ENCODE assay signal across 13 mouse cellular contexts in genomic region chr13:69852313-69852712, GRCm38 (mm10). TPM values are rescaled to one million over a fixed set of nuclear protein-coding genes. Genes with fewer than 3 reads are reported as not detected.
DNase-seq lines count a peak whose midpoint lies in the region; ATAC-seq and TF ChIP-seq lines count a peak whose summit lies in the region.
"Had no signal": no experiment of that assay in that cellular context is flagged by ENCODE, and none has a peak within 500 bp of the region (broad histone marks: within the 10 kb centered on the region; RNA-seq: fewer than 3 reads in every experiment).

No protein-coding gene starts in this region.

- no peak for TF ChIP-seq POLR2A in MEL (IDR thresholded peaks at IDR 0.05; ENCODE audit: control insufficient read depth in 1 of 2, insufficient read depth in 1 of 2, low read depth in 1 of 2, low read length in 2 of 2, poor library complexity in 1 of 2)

- no peaks in the 10 kb centered on the region for H3K36me3 ChIP-seq in liver, embryonic 11.5 days (ENCODE audit: control insufficient read depth, insufficient read depth, low read length)
- H3K36me3 ChIP-seq in MEL (ENCODE audit: control insufficient read depth in 1 of 2, insufficient read depth in 2 of 2, low read length in 2 of 2): no peaks in the 10 kb centered on the region
- no peaks in the 10 kb centered on the region for H3K36me3 ChIP-seq in forebrain, embryonic 15.5 days
- H3K36me3 ChIP-seq: embryonic facial prominence, embryonic 12.5 days; limb, embryonic 15.5 days had no signal

- ATAC-seq in liver, embryonic 11.5 days (replicated peaks; ENCODE audit: low FRiP score): no peak
- ATAC-seq in forebrain, embryonic 15.5 days (replicated peaks): no peak
- ATAC-seq in megakaryocyte-erythroid progenitor cell, adult 5-6 weeks (replicated peaks; ENCODE audit: low FRiP score, low TSS enrichment, poor library complexity, severe bottlenecking): no peak
- ATAC-seq: inflammation-experienced regulatory T-cells, adult 6 months had no signal

- H3K4me2 ChIP-seq in liver, embryonic 11.5 days: no peak overlapping the region
- H3K4me2 ChIP-seq in forebrain, embryonic 15.5 days (replicated peaks): no peak overlapping the region
- H3K4me2 ChIP-seq: embryonic facial prominence, embryonic 12.5 days; limb, embryonic 15.5 days had no signal

- H3K4me3 ChIP-seq in liver, embryonic 11.5 days (ENCODE audit: low read depth, low read length): no peak overlapping the region
- H3K4me3 ChIP-seq in MEL (ENCODE audit: control insufficient read depth in 1 of 2, insufficient read depth in 1 of 2, low read depth in 2 of 2, low read length in 2 of 2): no peak overlapping the region
- no peak overlapping the region for H3K4me3 ChIP-seq in forebrain, embryonic 15.5 days
- H3K4me3 ChIP-seq: embryonic facial prominence, embryonic 12.5 days; limb, embryonic 15.5 days had no signal

- H3K9ac ChIP-seq in liver, embryonic 11.5 days (ENCODE audit: low read depth, low read length): no peak overlapping the region
- no peak overlapping the region for H3K9ac ChIP-seq in MEL (ENCODE audit: control insufficient read depth, low read depth, low read length, poor library complexity, severe bottlenecking)
- no peak overlapping the region for H3K9ac ChIP-seq in forebrain, embryonic 15.5 days (replicated peaks)
- H3K9ac ChIP-seq: embryonic facial prominence, embryonic 12.5 days; limb, embryonic 15.5 days had no signal

- H3K4me1 ChIP-seq in liver, embryonic 11.5 days (replicated peaks; ENCODE audit: control insufficient read depth, insufficient read depth, low read length): no peaks in the 10 kb centered on the region
- H3K4me1 ChIP-seq in MEL (ENCODE audit: control insufficient read depth in 1 of 2, insufficient read depth in 2 of 2, low read length in 2 of 2): no peaks in the 10 kb centered on the region
- H3K4me1 ChIP-seq in forebrain, embryonic 15.5 days: no peaks in the 10 kb centered on the region
- H3K4me1 ChIP-seq: embryonic facial prominence, embryonic 12.5 days; limb, embryonic 15.5 days had no signal

- TF ChIP-seq EP300 in MEL (IDR thresholded peaks at IDR 0.05; ENCODE audit: low read depth in 1 of 2, low read length in 2 of 2): no peak

- peak; percentile 18 for DNase-seq in adrenal gland, postnatal 25 days
- DNase-seq in adrenal gland, adult 2 months: no peak
- peak; percentile 23 for DNase-seq in liver
- no peak for DNase-seq in liver, embryonic 11.5 days (ENCODE audit: low spot score)
- peak; percentile 53 for DNase-seq in MEL (ENCODE audit: low read depth, low spot score)
- DNase-seq in forelimb bud, embryonic 11.5 days (ENCODE audit: low read depth, low spot score): peak; percentile 65
- DNase-seq: B cell, adult 2 months; gastrocnemius, postnatal 36 days had no signal

- TF ChIP-seq CTCF in MEL (IDR thresholded peaks at IDR 0.05 in 2 of 3, conservative IDR thresholded peaks at IDR 0.05 in 1 of 3; ENCODE audit: control insufficient read depth in 1 of 3, insufficient read depth in 1 of 3, low read depth in 2 of 3, low read length in 3 of 3, poor library complexity in 1 of 3, severe bottlenecking in 1 of 3): no peak

- no peak for TF ChIP-seq RAD21 in MEL (IDR thresholded peaks at IDR 0.05; ENCODE audit: low read depth, low read length)

- no peaks in the 10 kb centered on the region for H3K9me3 ChIP-seq in liver, embryonic 11.5 days (ENCODE audit: control insufficient read depth, low read length)
- no peaks in the 10 kb centered on the region for H3K9me3 ChIP-seq in MEL (replicated peaks; ENCODE audit: insufficient read depth, low read length)
- no peaks in the 10 kb centered on the region for H3K9me3 ChIP-seq in forebrain, embryonic 15.5 days
- H3K9me3 ChIP-seq: embryonic facial prominence, embryonic 12.5 days; limb, embryonic 15.5 days had no signal

- WGBS in liver, embryonic 11.5 days: 62% methylated on average over 5 of the region's 5 CpGs
- WGBS in forebrain, embryonic 15.5 days: 72% methylated on average over 5 of the region's 5 CpGs

- no peaks in the 10 kb centered on the region for H3K27me3 ChIP-seq in liver, embryonic 11.5 days (replicated peaks; ENCODE audit: control insufficient read depth, insufficient read depth, low read length)
- H3K27me3 ChIP-seq in MEL (ENCODE audit: control insufficient read depth in 1 of 2, insufficient read depth in 2 of 2, low read length in 2 of 2): no peaks in the 10 kb centered on the region
- H3K27me3 ChIP-seq in forebrain, embryonic 15.5 days: no peaks in the 10 kb centered on the region
- H3K27me3 ChIP-seq: embryonic facial prominence, embryonic 12.5 days; limb, embryonic 15.5 days had no signal

- no peaks in the 10 kb centered on the region for H3K79me2 ChIP-seq in MEL (ENCODE audit: control insufficient read depth, insufficient read depth, low read length, poor library complexity)

- H3K27ac ChIP-seq in liver, embryonic 11.5 days (ENCODE audit: low read depth, low read length): no peak overlapping the region
- no peak overlapping the region for H3K27ac ChIP-seq in MEL (ENCODE audit: control insufficient read depth, low read depth, low read length)
- no peak overlapping the region for H3K27ac ChIP-seq in forebrain, embryonic 15.5 days (replicated peaks)
- H3K27ac ChIP-seq: embryonic facial prominence, embryonic 12.5 days; limb, embryonic 15.5 days had no signal

TF ChIP-seq in MEL, 35 proteins besides CTCF, POLR2A, EP300 and RAD21:
- TF ChIP-seq MYC (IDR thresholded peaks at IDR 0.05; ENCODE audit: low read depth, low read length) (no peak), USF2 (IDR thresholded peaks at IDR 0.05; ENCODE audit: borderline replicate concordance in 1 of 2, insufficient read depth in 1 of 2, low read depth in 1 of 2, low read length in 2 of 2) (no peak), TCF12 (IDR thresholded peaks at IDR 0.05; ENCODE audit: low read depth, low read length) (no peak), MAZ (IDR thresholded peaks at IDR 0.05; ENCODE audit: low read depth, low read length) (no peak), ELF1 (IDR thresholded peaks at IDR 0.05; ENCODE audit: low read depth, low read length) (no peak)

RNA-seq across cellular contexts. Expression of gene Med10, which starts 50.1 kb away (rescaled TPM):
- total RNA-seq in adrenal gland, postnatal 25 days (2021): 69.2 and 91.5 TPM in 2 replicates
- total RNA-seq in adrenal gland, adult 2 months (2021): 10 to 100 TPM; 49.7 to 72.5 TPM
- 27.5 and 33.5 TPM in 2 replicates for polyA plus RNA-seq in adrenal gland, adult 2 months (2012; rRNA removed)
- 107 and 121 TPM in 2 replicates for polyA plus RNA-seq in liver, embryonic 11.5 days (2014; fragmentation: Nextera tagmentation; extraction: Ambion mirVana)
- 117 and 119 TPM in 2 replicates for total RNA-seq in MEL (2012; rRNA removed)
- 100 to 1,000 TPM in 1 of 2 experiments, not detected in 1; 151 TPM for polyA plus RNA-seq in MEL (2012; ENCODE audit: insufficient read depth in 1 of 2, insufficient read length in 2 of 2, low read depth in 1 of 2, low replicate concordance in 2 of 2, missing spikeins in 1 of 2)
- polyA plus RNA-seq in forebrain, embryonic 15.5 days (2015; fragmentation: Nextera tagmentation; extraction: Ambion mirVana): 177 and 181 TPM in 2 replicates
- 45.9 and 49.2 TPM in 2 replicates for total RNA-seq in megakaryocyte-erythroid progenitor cell, adult 5-6 weeks (2014; fragmentation: Nextera tagmentation)
- 58.6 and 103 TPM in 2 replicates for total RNA-seq in megakaryocyte-erythroid progenitor cell, adult 5-6 weeks (2017)

Comparison
In these comparisons a context has a peak if more than half of its experiments do, and no peak if none do; other contexts are left out.
1. DNase-seq: peak in adrenal gland, postnatal 25 days (single experiment), liver (single experiment), MEL (single experiment) and forelimb bud, embryonic 11.5 days (single experiment); none in adrenal gland, adult 2 months (single experiment) and liver, embryonic 11.5 days (single experiment).